ENCODE assay signal across 13 mouse cellular contexts in genomic region chr15:78830742-78831719, GRCm38 (mm10). TPM values are rescaled to one million over a fixed set of nuclear protein-coding genes. Genes with fewer than 3 reads are reported as not detected.
DNase-seq lines count a peak whose midpoint lies in the region; ATAC-seq and TF ChIP-seq lines count a peak whose summit lies in the region.
"Had no signal": no experiment of that assay in that cellular context is flagged by ENCODE, and none has a peak within 500 bp of the region (broad histone marks: within the 10 kb centered on the region; RNA-seq: fewer than 3 reads in every experiment).

No protein-coding gene starts in this region.

- no peaks in the 10 kb centered on the region for H3K9me3 ChIP-seq in forebrain, embryonic 10.5 days
- no peaks in the 10 kb centered on the region for H3K9me3 ChIP-seq in forebrain, postnatal 0 days (ENCODE audit: low read length)
- H3K9me3 ChIP-seq in intestine, postnatal 0 days (ENCODE audit: control insufficient read depth): no peaks in the 10 kb centered on the region
- H3K9me3 ChIP-seq in liver, embryonic 16.5 days (replicated peaks; ENCODE audit: control insufficient read depth, low read length): no peaks in the 10 kb centered on the region
- H3K9me3 ChIP-seq: hindbrain, embryonic 15.5 days had no signal

- DNase-seq in forebrain, embryonic 10.5 days (ENCODE audit: extremely low spot score, low spot score): no peak
- DNase-seq in forebrain, postnatal 0 days: no peak
- DNase-seq in liver, adult 2 months (ENCODE audit: extremely low read depth, low read depth, low spot score): peak; percentile 92
- no peak for DNase-seq in liver
- no peak for DNase-seq in cerebellum, postnatal 14 days
- DNase-seq: gastrocnemius, postnatal 10 days had no signal

- H3K79me2 ChIP-seq in liver, adult 2 months (ENCODE audit: control insufficient read depth, insufficient read depth, low read length): no peaks in the 10 kb centered on the region

- peak overlapping the region; percentile 87; the same call in 1 of the 2 replicates for H3K27ac ChIP-seq in forebrain, embryonic 10.5 days
- no peak overlapping the region for H3K27ac ChIP-seq in forebrain, postnatal 0 days (ENCODE audit: low read depth, low read length)
- peak overlapping the region; percentile 71 for H3K27ac ChIP-seq in liver, adult 2 months (replicated peaks; ENCODE audit: insufficient read depth, low read depth, low read length)
- no peak overlapping the region for H3K27ac ChIP-seq in intestine, postnatal 0 days (ENCODE audit: low read depth, low read length)
- peak overlapping the region; percentile 80 for H3K27ac ChIP-seq in liver, embryonic 16.5 days (ENCODE audit: low read length)

- no peak overlapping the region for H3K4me3 ChIP-seq in forebrain, embryonic 10.5 days
- H3K4me3 ChIP-seq in forebrain, postnatal 0 days (ENCODE audit: low read depth, low read length): no peak overlapping the region
- no peak overlapping the region for H3K4me3 ChIP-seq in liver, adult 2 months (ENCODE audit: insufficient read depth, low read depth, low read length)
- H3K4me3 ChIP-seq in intestine, postnatal 0 days (ENCODE audit: low read depth, low read length): no peak overlapping the region
- H3K4me3 ChIP-seq in liver, embryonic 16.5 days (ENCODE audit: low read depth, low read length): no peak overlapping the region
- H3K4me3 ChIP-seq: hindbrain, embryonic 15.5 days had no signal

- H3K4me2 ChIP-seq in forebrain, postnatal 0 days (ENCODE audit: low read depth): no peak overlapping the region
- no peak overlapping the region for H3K4me2 ChIP-seq in intestine, postnatal 0 days (replicated peaks; ENCODE audit: low read depth)
- no peak overlapping the region for H3K4me2 ChIP-seq in liver, embryonic 16.5 days (ENCODE audit: low read depth, low read length)
- H3K4me2 ChIP-seq: hindbrain, embryonic 15.5 days had no signal

- 71% methylated on average over 10 of the region's 10 CpGs for WGBS in forebrain, embryonic 10.5 days
- 63% methylated on average over 10 of the region's 10 CpGs for WGBS in forebrain, postnatal 0 days
- 23% methylated on average over 10 of the region's 10 CpGs for WGBS in liver, adult 2 months
- 43% methylated on average over 10 of the region's 10 CpGs for WGBS in intestine, postnatal 0 days
- 52% methylated on average over 10 of the region's 10 CpGs for WGBS in liver, embryonic 16.5 days (ENCODE audit: insufficient replicate concordance)

- TF ChIP-seq CTCF in forebrain, postnatal 0 days (IDR thresholded peaks at IDR 0.05; ENCODE audit: low read depth): no peak
- no peak for TF ChIP-seq CTCF in liver, adult 2 months (IDR thresholded peaks at IDR 0.05; ENCODE audit: low read depth, low read length)
- peak; percentile 43 for TF ChIP-seq CTCF in intestine, postnatal 0 days (IDR thresholded peaks at IDR 0.05; ENCODE audit: low read depth)

- no peak for TF ChIP-seq POLR2A in liver, adult 2 months (IDR thresholded peaks at IDR 0.05; ENCODE audit: extremely low read depth, insufficient read depth, low read length)

- H3K9ac ChIP-seq in forebrain, postnatal 0 days: no peak overlapping the region
- H3K9ac ChIP-seq in liver, adult 2 months (ENCODE audit: low read depth, low read length): no peak overlapping the region
- H3K9ac ChIP-seq in intestine, postnatal 0 days (ENCODE audit: low read depth, low read length): no peak overlapping the region
- no peak overlapping the region for H3K9ac ChIP-seq in liver, embryonic 16.5 days (ENCODE audit: low read depth, low read length)
- H3K9ac ChIP-seq: hindbrain, embryonic 15.5 days; liver, embryonic 14.5 days had no signal

- ATAC-seq in forebrain, postnatal 0 days: no peak
- ATAC-seq in intestine, postnatal 0 days: 0 out of 2 replicates have a peak, but pooled peaks have one; percentile 11
- ATAC-seq in liver, embryonic 16.5 days (ENCODE audit: low read depth): no peak
- no peak for ATAC-seq in megakaryocyte progenitor cell, adult 5-6 weeks (replicated peaks; ENCODE audit: poor library complexity)

- H3K4me1 ChIP-seq in forebrain, embryonic 10.5 days: peaks cover 65% of the 10 kb centered on the region
- no peaks in the 10 kb centered on the region for H3K4me1 ChIP-seq in forebrain, postnatal 0 days (ENCODE audit: insufficient read depth)
- peaks cover 35% of the 10 kb centered on the region for H3K4me1 ChIP-seq in liver, adult 2 months (ENCODE audit: control insufficient read depth, insufficient read depth, low read length)
- 0 out of 2 replicates have a peak, but pooled peaks cover 3% of the 10 kb centered on the region for H3K4me1 ChIP-seq in intestine, postnatal 0 days (replicated peaks; ENCODE audit: control insufficient read depth, insufficient read depth, low read length)
- peaks cover 27% of the 10 kb centered on the region for H3K4me1 ChIP-seq in liver, embryonic 16.5 days (ENCODE audit: control insufficient read depth, low read depth, low read length)

- H3K27me3 ChIP-seq in forebrain, embryonic 10.5 days (ENCODE audit: poor library complexity, severe bottlenecking): peaks cover 51% of the 10 kb centered on the region
- no peaks in the 10 kb centered on the region for H3K27me3 ChIP-seq in forebrain, postnatal 0 days (ENCODE audit: insufficient read depth, low read length)
- no peaks in the 10 kb centered on the region for H3K27me3 ChIP-seq in liver, adult 2 months (ENCODE audit: control insufficient read depth, insufficient read depth, low read length)
- H3K27me3 ChIP-seq in intestine, postnatal 0 days (replicated peaks; ENCODE audit: control insufficient read depth, insufficient read depth, low read length): no peaks in the 10 kb centered on the region
- no peaks in the 10 kb centered on the region for H3K27me3 ChIP-seq in liver, embryonic 16.5 days (ENCODE audit: control insufficient read depth, insufficient read depth, low read depth, low read length)
- H3K27me3 ChIP-seq: hindbrain, embryonic 15.5 days had no signal

- H3K36me3 ChIP-seq in forebrain, embryonic 10.5 days (replicated peaks): no peaks in the 10 kb centered on the region
- no peaks in the 10 kb centered on the region for H3K36me3 ChIP-seq in forebrain, postnatal 0 days (ENCODE audit: insufficient read depth)
- no peaks in the 10 kb centered on the region for H3K36me3 ChIP-seq in liver, adult 2 months (ENCODE audit: control insufficient read depth, insufficient read depth, low read length)
- no peaks in the 10 kb centered on the region for H3K36me3 ChIP-seq in intestine, postnatal 0 days (ENCODE audit: control insufficient read depth, insufficient read depth)
- H3K36me3 ChIP-seq in liver, embryonic 16.5 days (ENCODE audit: control insufficient read depth, insufficient read depth): no peaks in the 10 kb centered on the region
- H3K36me3 ChIP-seq: hindbrain, embryonic 15.5 days had no signal

RNA-seq across cellular contexts. Expression of gene Cdc42ep1, which starts 11.4 kb away (rescaled TPM):
- polyA plus RNA-seq in forebrain, embryonic 10.5 days (2016; fragmentation: Nextera tagmentation; extraction: Ambion mirVana): 12.6 and 12.7 TPM in 2 replicates
- 8.3 and 8.6 TPM in 2 replicates for total RNA-seq in forebrain, postnatal 0 days (2014; rRNA removed)
- 10.6 and 13.5 TPM in 2 replicates for polyA plus RNA-seq in forebrain, postnatal 0 days (2015; fragmentation: Nextera tagmentation; extraction: Ambion mirVana)
- total RNA-seq in liver, adult 2 months (2014; rRNA removed): 6.5 and 8.5 TPM in 2 replicates
- polyA plus RNA-seq in liver, adult 2 months (2012; rRNA removed): 39.7 and 42.7 TPM in 2 replicates
- 16.8 and 17.0 TPM in 2 replicates for polyA plus RNA-seq in intestine, postnatal 0 days (2015; fragmentation: Nextera tagmentation; extraction: Ambion mirVana)
- 12.1 and 13.1 TPM in 2 replicates for polyA plus RNA-seq in liver, embryonic 16.5 days (2015; fragmentation: Nextera tagmentation; extraction: Ambion mirVana)
- not detected in 2 replicates for total RNA-seq in megakaryocyte progenitor cell, adult 5-6 weeks (2015)
- not detected in 2 replicates for total RNA-seq in megakaryocyte progenitor cell, adult 5-6 weeks (2017)

RNA-seq across cellular contexts. Expression of gene Lgals2, which starts 24.3 kb away (rescaled TPM):
- polyA plus RNA-seq in forebrain, embryonic 10.5 days (2016; fragmentation: Nextera tagmentation; extraction: Ambion mirVana): not detected in 2 replicates
- not detected in 2 replicates for total RNA-seq in forebrain, postnatal 0 days (2014; rRNA removed)
- polyA plus RNA-seq in forebrain, postnatal 0 days (2015; fragmentation: Nextera tagmentation; extraction: Ambion mirVana): 0.52 TPM in 1 of 2 replicates, not detected in the other
- 0.55 TPM in 1 of 2 replicates, not detected in the other for total RNA-seq in liver, adult 2 months (2014; rRNA removed)
- 0.57 TPM in 1 of 2 replicates, not detected in the other for polyA plus RNA-seq in liver, adult 2 months (2012; rRNA removed)
- 787 and 833 TPM in 2 replicates for polyA plus RNA-seq in intestine, postnatal 0 days (2015; fragmentation: Nextera tagmentation; extraction: Ambion mirVana)
- 9.1 and 15.8 TPM in 2 replicates for polyA plus RNA-seq in liver, embryonic 16.5 days (2015; fragmentation: Nextera tagmentation; extraction: Ambion mirVana)
- not detected in 2 replicates for total RNA-seq in megakaryocyte progenitor cell, adult 5-6 weeks (2015)
- total RNA-seq in megakaryocyte progenitor cell, adult 5-6 weeks (2017): not detected in 2 replicates
- total RNA-seq: gastrocnemius, postnatal 10 days; layer of hippocampus, postnatal 10 days; midbrain, postnatal 0 days had no signal
- polyA plus RNA-seq: hindbrain, embryonic 15.5 days; midbrain, postnatal 0 days had no signal

RNA-seq across cellular contexts. Expression of gene Card10, which starts 28.2 kb away (rescaled TPM):
- polyA plus RNA-seq in forebrain, embryonic 10.5 days (2016; fragmentation: Nextera tagmentation; extraction: Ambion mirVana): 2.4 and 2.6 TPM in 2 replicates
- total RNA-seq in forebrain, postnatal 0 days (2014; rRNA removed): 0.57 and 0.77 TPM in 2 replicates
- polyA plus RNA-seq in forebrain, postnatal 0 days (2015; fragmentation: Nextera tagmentation; extraction: Ambion mirVana): 1.2 and 1.7 TPM in 2 replicates
- total RNA-seq in liver, adult 2 months (2014; rRNA removed): 2.7 and 4.3 TPM in 2 replicates
- polyA plus RNA-seq in liver, adult 2 months (2012; rRNA removed): 15.0 and 18.7 TPM in 2 replicates
- polyA plus RNA-seq in intestine, postnatal 0 days (2015; fragmentation: Nextera tagmentation; extraction: Ambion mirVana): 3.2 and 3.9 TPM in 2 replicates
- polyA plus RNA-seq in liver, embryonic 16.5 days (2015; fragmentation: Nextera tagmentation; extraction: Ambion mirVana): 1.8 and 2.1 TPM in 2 replicates
- 0.20 and 0.78 TPM in 2 replicates for total RNA-seq in megakaryocyte progenitor cell, adult 5-6 weeks (2015)
- 0.12 and 0.14 TPM in 2 replicates for total RNA-seq in megakaryocyte progenitor cell, adult 5-6 weeks (2017)

RNA-seq across cellular contexts. Expression of gene Gga1, which starts 46.0 kb away (rescaled TPM):
- 46.8 and 52.6 TPM in 2 replicates for polyA plus RNA-seq in forebrain, embryonic 10.5 days (2016; fragmentation: Nextera tagmentation; extraction: Ambion mirVana)
- 37.0 and 42.9 TPM in 2 replicates for total RNA-seq in forebrain, postnatal 0 days (2014; rRNA removed)
- polyA plus RNA-seq in forebrain, postnatal 0 days (2015; fragmentation: Nextera tagmentation; extraction: Ambion mirVana): 54.8 and 55.7 TPM in 2 replicates
- total RNA-seq in liver, adult 2 months (2014; rRNA removed): 4.4 and 6.4 TPM in 2 replicates
- polyA plus RNA-seq in liver, adult 2 months (2012; rRNA removed): 34.9 and 42.7 TPM in 2 replicates
- 40.1 TPM in 2 replicates for polyA plus RNA-seq in intestine, postnatal 0 days (2015; fragmentation: Nextera tagmentation; extraction: Ambion mirVana)
- polyA plus RNA-seq in liver, embryonic 16.5 days (2015; fragmentation: Nextera tagmentation; extraction: Ambion mirVana): 18.6 and 19.6 TPM in 2 replicates
- total RNA-seq in megakaryocyte progenitor cell, adult 5-6 weeks (2015): 27.8 and 28.9 TPM in 2 replicates
- total RNA-seq in megakaryocyte progenitor cell, adult 5-6 weeks (2017): 15.4 and 20.1 TPM in 2 replicates

RNA-seq across cellular contexts. Expression of gene Mfng, which starts 57.8 kb away (rescaled TPM):
- polyA plus RNA-seq in forebrain, embryonic 10.5 days (2016; fragmentation: Nextera tagmentation; extraction: Ambion mirVana): 71.1 and 83.6 TPM in 2 replicates
- 6.4 and 11.4 TPM in 2 replicates for total RNA-seq in forebrain, postnatal 0 days (2014; rRNA removed)
- polyA plus RNA-seq in forebrain, postnatal 0 days (2015; fragmentation: Nextera tagmentation; extraction: Ambion mirVana): 16.0 and 16.8 TPM in 2 replicates
- 0.74 and 1.1 TPM in 2 replicates for total RNA-seq in liver, adult 2 months (2014; rRNA removed)
- 1.2 and 2.3 TPM in 2 replicates for polyA plus RNA-seq in liver, adult 2 months (2012; rRNA removed)
- 7.2 and 7.6 TPM in 2 replicates for polyA plus RNA-seq in intestine, postnatal 0 days (2015; fragmentation: Nextera tagmentation; extraction: Ambion mirVana)
- 4.5 and 5.4 TPM in 2 replicates for polyA plus RNA-seq in liver, embryonic 16.5 days (2015; fragmentation: Nextera tagmentation; extraction: Ambion mirVana)
- 13.3 and 13.6 TPM in 2 replicates for total RNA-seq in megakaryocyte progenitor cell, adult 5-6 weeks (2015)
- 10.0 and 10.5 TPM in 2 replicates for total RNA-seq in megakaryocyte progenitor cell, adult 5-6 weeks (2017)

Comparison
In these comparisons a context has a peak if more than half of its experiments do, and no peak if none do; other contexts are left out.
1. H3K27ac ChIP-seq: peak in forebrain, embryonic 10.5 days (single experiment), liver, adult 2 months (single experiment) and liver, embryonic 16.5 days (single experiment); none in forebrain, postnatal 0 days (single experiment) and intestine, postnatal 0 days (single experiment).
2. RNA of gene Lgals2, which starts 24.3 kb away (polyA plus RNA-seq): 787 to 833 TPM in intestine, postnatal 0 days; 9.1 to 15.8 TPM in liver, embryonic 16.5 days, 0.57 TPM in liver, adult 2 months, 0.52 TPM in forebrain, postnatal 0 days and not detected in forebrain, embryonic 10.5 days; every median in the first group is over 10 times any median in the second.